Mouse (Mus musculus) liver, adult 2 months (tissue): ENCODE data around the gene Cx3cr1.

Source experiments
- CTCF ChIP-seq: fragments of 200-500 bp; IDR thresholded peaks from 2 replicates; pipeline ENCODE4 v1.5.1; 2011; ENCODE audit warnings: low read depth, low read length, control low read depth
- POLR2A ChIP-seq: fragments of 200-500 bp; IDR thresholded peaks from 2 replicates; pipeline ENCODE4 v1.6.1; 2011; ENCODE audit warnings: low read length, control low read depth; ENCODE audit not compliant: insufficient read depth; ENCODE audit errors: extremely low read depth

DNA sequence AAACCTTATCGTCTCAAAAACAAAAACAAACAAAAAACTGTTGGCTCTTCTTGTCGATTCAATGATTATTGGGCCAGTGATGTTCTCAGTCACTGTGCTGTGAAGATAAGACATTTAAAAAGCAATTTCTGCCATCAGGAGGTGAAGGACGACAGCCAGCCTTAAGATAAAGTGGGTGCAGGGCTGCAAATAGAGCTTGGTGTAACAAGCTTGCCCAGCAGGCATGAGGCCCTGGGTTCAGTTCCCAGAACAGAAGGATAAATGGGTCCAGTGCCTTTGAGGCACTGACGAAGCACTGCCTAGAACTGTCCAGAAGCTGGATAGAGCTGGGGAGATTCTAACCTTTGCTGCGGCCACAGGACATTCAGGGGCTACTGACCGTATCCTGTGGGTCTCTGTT, 42.8 kb upstream of the Cx3cr1 start:
- TF ChIP-seq POLR2A (no peak), CTCF (no peak)
